Mouse (Mus musculus) midbrain, postnatal 0 days (tissue): ENCODE measurements around the gene Znrf2. TPM values are rescaled to one million over a fixed set of nuclear protein-coding genes. Genes with fewer than 3 reads are reported as not detected.
"Not testable (repeated sequence)": the region's sequence is repeated elsewhere in the genome, so short reads cannot be mapped to it uniquely, and the experiment has no call there.

Experiments
- ATAC-seq: fragments of 200-750 bp; cut with Nextera tagmentation; 2 replicates; pipeline ENCODE4 v1.8.0; 2017; ENCODE audit warnings: moderate number of reproducible peaks, mild to moderate bottlenecking, moderate TSS enrichment, moderate library complexity; ENCODE audit not compliant: low FRiP score
- DNase-seq: peaks from one replicate; pipeline ENCODE4 v3.0.0-alpha.2; 2015; ENCODE audit warnings: low spot score
- H3K27ac ChIP-seq: fragments of 300-500 bp; sonication (generic); 2 replicates; pipeline ENCODE4 v1.5.1; 2014; ENCODE audit warnings: low read depth, mild to moderate bottlenecking, low read length, mixed read lengths
- H3K27me3 ChIP-seq: fragments of 300-500 bp; sonication (generic); 2 replicates; pipeline ENCODE4 v1.6.1; 2014; ENCODE audit warnings: low read length, control low read depth, mixed read lengths; ENCODE audit not compliant: insufficient read depth
- H3K36me3 ChIP-seq: fragments of 300-500 bp; sonication (generic); 2 replicates; pipeline ENCODE4 v1.6.1; 2014; ENCODE audit warnings: low read length, control low read depth, mixed read lengths; ENCODE audit not compliant: insufficient read depth
- H3K4me1 ChIP-seq: fragments of 300-500 bp; sonication (generic); 2 replicates; pipeline ENCODE4 v1.6.1; 2014; ENCODE audit warnings: mild to moderate bottlenecking, control low read depth, antibody characterized with exemption, low read length, mixed read lengths; ENCODE audit not compliant: insufficient read depth
- H3K4me2 ChIP-seq: fragments of 300-500 bp; sonication (generic); 2 replicates; pipeline ENCODE4 v1.6.1; 2014; ENCODE audit warnings: low read depth, mild to moderate bottlenecking, low read length, mixed read lengths; ENCODE audit not compliant: poor library complexity, severe bottlenecking
- H3K4me3 ChIP-seq: fragments of 300-500 bp; sonication (generic); 2 replicates; pipeline ENCODE4 v1.5.1; 2014; ENCODE audit warnings: low read depth, mild to moderate bottlenecking, low read length, moderate library complexity
- H3K9ac ChIP-seq: fragments of 300-500 bp; sonication (generic); replicated peaks from 2 replicates; pipeline ENCODE4 v1.6.1; 2014; ENCODE audit warnings: mild to moderate bottlenecking, low read length, moderate library complexity, mixed read lengths; ENCODE audit not compliant: poor library complexity, severe bottlenecking
- H3K9me3 ChIP-seq: fragments of 300-500 bp; sonication (generic); 2 replicates; pipeline ENCODE4 v1.6.1; 2016; ENCODE audit warnings: low read length, control low read depth
- CTCF ChIP-seq: IDR thresholded peaks from 2 replicates; pipeline ENCODE4 v1.5.1; 2016; ENCODE audit warnings: antibody characterized with exemption, mild to moderate bottlenecking
- WGBS: fragments of 180-500 bp; shearing (Covaris S2); extraction: QIAGEN DNeasy Blood & Tissue Kit; methylation state at CpG from one replicate; pipeline ENCODE4 v1.1.7; 2014; 5-methylcytosine and 5-hydroxymethylcytosine counted together
- polyA plus RNA-seq: library from polyadenylated mRNA; unstranded; fragments of >200 nt; fragmentation: Nextera tagmentation; extraction: Ambion mirVana; gene quantifications from 2 replicates; pipeline ENCODE4 v1.2.1, GENCODE M21; 2015
- total RNA-seq: library from RNA; depleted of rRNA; stranded (reverse); fragments of >200 nt; gene quantifications from 2 replicates; pipeline ENCODE4 v1.2.3, GENCODE M21; 2014

The Znrf2 gene
- total and polyA plus RNA-seq, 2 experiments from 2014 or later = 6.5 to 32.8 TPM

DNA sequence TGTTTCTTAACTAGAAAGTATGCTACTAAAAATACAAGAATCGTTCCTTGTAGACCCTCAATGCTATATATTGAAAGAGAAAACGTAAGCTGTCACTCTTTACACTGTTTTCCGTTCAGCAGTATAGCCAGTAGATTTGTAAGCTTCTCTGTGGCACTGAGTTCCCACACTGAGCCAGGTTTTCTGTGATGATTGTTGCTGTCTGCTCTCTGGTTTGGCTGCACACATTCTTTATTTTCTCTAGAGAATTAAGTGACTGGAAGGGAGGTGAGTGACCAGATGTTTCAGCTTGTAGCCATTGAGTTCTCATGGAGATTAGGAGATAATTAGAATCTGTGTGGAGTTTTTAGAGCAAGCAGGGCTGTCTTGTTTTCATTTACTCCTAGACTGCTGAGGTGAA, 3.0 kb downstream of the Znrf2 start:
- TF ChIP-seq CTCF = no peak
- 46% methylated on average over 3 of the region's 3 CpGs for WGBS
- Histone ChIP-seq H3K9me3 (no peaks in the 10 kb centered on the region), H3K27me3 (no peaks in the 10 kb centered on the region), H3K9ac (no peak overlapping the region), H3K27ac (no peak overlapping the region), H3K4me3 (no peak overlapping the region), H3K4me2 (no peak overlapping the region), H3K36me3 (no peaks in the 10 kb centered on the region), H3K4me1 (0 out of 2 replicates have a peak, but pooled peaks cover 3% of the 10 kb centered on the region)
- DNase-seq (no peak), ATAC-seq (no peak)

DNA sequence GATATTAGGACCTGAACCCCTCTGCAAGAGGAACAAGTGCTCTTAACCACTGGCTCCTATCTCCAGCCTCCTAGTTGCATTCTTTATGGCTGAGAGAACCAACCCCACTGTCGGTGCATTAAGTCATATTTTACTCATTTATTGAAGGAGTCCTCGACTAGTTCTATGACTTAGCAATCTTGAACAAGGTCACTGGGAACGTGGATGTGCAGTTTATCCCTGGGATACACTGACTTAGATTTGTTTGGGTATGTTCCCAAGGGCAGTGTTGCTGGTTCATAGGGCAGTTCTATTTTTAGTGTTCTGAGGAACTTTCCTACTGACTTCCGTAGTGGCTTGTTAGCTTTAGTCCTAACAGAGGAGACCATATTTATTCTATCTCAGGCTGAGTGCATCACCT, 5.6 kb downstream of the Znrf2 start:
- no peak for TF ChIP-seq CTCF
- Histone ChIP-seq H3K9ac (no peak overlapping the region), H3K27ac (no peak overlapping the region), H3K4me3 (no peak overlapping the region), H3K4me2 (no peak overlapping the region), H3K36me3 (no peaks in the 10 kb centered on the region), H3K27me3 (no peaks in the 10 kb centered on the region), H3K9me3 (no peaks in the 10 kb centered on the region), H3K4me1 (0 out of 2 replicates have a peak, but pooled peaks cover 3% of the 10 kb centered on the region)
- WGBS = 87% methylated on average over 4 of the region's 4 CpGs
- no peak for ATAC-seq
- DNase-seq = no peak

DNA sequence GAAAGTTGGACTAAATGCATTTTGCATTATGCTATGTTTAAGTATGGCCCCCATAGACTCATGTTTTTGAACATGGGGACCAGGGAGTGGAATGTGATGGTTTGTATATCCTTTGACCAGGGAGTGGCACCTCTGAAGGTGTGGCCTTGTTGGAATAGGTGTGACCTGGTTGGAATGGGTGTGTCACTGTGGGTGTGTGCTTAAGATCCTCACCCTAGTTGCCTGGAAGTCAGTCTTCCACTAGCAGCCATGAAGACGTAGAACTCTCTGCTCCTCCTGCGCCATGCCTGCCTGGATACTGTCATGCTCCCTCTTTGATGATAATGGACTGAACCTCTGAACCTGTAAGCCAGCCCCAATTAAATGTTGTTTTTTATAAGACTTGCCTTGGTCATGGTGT, 7.8 kb downstream of the Znrf2 start:
- not testable (repeated sequence) for ATAC-seq, H3K27me3 ChIP-seq, H3K27ac ChIP-seq, H3K36me3 ChIP-seq, H3K9ac ChIP-seq, H3K4me1 ChIP-seq, DNase-seq, H3K4me2 ChIP-seq, H3K4me3 ChIP-seq, H3K9me3 ChIP-seq
- 95% methylated on average over 2 of the region's 2 CpGs for WGBS

DNA sequence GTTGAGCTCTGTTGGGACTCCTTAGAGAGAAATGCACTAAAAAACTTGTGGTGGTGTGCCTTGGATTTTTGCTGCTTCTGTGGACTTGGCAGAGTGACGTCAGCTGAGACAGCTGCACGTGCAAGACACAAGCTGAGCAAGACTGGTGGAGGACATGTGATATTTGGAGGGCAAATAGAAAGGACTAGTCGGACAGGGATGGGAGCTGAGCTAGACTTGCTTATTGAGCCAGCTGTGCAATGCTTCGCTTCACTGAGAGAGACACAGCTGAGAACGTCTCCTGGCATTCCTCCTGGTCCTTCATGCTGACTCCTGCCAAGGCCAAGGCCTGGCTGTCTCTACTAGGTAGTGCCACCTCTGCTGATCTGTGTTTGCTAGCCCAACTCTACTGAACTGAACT, 10.8 kb downstream of the Znrf2 start:
- DNase-seq (no peak), ATAC-seq (no peak)
- TF ChIP-seq CTCF = no peak
- Histone ChIP-seq H3K4me3 (no peak overlapping the region), H3K4me1 (peaks cover 3% of the 10 kb centered on the region; the same call in 1 of the 2 replicates), H3K27me3 (no peaks in the 10 kb centered on the region), H3K9ac (no peak overlapping the region), H3K4me2 (no peak overlapping the region), H3K27ac (no peak overlapping the region), H3K9me3 (no peaks in the 10 kb centered on the region), H3K36me3 (no peaks in the 10 kb centered on the region)
- WGBS = 83% methylated on average over 5 of the region's 5 CpGs

DNA sequence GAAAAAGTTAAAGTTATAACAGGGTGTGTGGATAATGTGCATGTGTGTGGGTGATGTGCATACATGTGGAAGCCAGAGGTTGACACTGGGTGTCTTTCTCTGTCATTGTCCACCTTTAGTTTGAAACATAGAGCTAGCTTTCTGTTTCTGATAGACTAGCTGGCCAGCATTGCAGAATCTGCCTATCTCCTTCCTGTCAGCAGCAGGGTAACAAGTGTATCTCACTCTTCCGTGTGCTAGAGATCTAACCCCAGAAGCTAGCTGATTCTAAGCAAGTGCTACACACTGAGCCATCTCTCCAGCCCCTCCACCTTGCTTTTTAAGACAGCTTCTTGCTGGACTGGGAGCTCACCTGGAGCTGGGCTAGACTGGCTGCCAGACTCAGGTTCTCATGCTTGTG, 11.6 kb downstream of the Znrf2 start:
- Histone ChIP-seq H3K4me2 (no peak overlapping the region), H3K27me3 (no peaks in the 10 kb centered on the region), H3K27ac (no peak overlapping the region), H3K9me3 (no peaks in the 10 kb centered on the region), H3K4me3 (no peak overlapping the region), H3K9ac (no peak overlapping the region), H3K36me3 (no peaks in the 10 kb centered on the region), H3K4me1 (peaks cover 3% of the 10 kb centered on the region; the same call in 1 of the 2 replicates)
- ATAC-seq = no peak
- TF ChIP-seq CTCF = no peak
- DNase-seq = no peak
- WGBS = 83% methylated on average over 1 of the region's 1 CpGs

DNA sequence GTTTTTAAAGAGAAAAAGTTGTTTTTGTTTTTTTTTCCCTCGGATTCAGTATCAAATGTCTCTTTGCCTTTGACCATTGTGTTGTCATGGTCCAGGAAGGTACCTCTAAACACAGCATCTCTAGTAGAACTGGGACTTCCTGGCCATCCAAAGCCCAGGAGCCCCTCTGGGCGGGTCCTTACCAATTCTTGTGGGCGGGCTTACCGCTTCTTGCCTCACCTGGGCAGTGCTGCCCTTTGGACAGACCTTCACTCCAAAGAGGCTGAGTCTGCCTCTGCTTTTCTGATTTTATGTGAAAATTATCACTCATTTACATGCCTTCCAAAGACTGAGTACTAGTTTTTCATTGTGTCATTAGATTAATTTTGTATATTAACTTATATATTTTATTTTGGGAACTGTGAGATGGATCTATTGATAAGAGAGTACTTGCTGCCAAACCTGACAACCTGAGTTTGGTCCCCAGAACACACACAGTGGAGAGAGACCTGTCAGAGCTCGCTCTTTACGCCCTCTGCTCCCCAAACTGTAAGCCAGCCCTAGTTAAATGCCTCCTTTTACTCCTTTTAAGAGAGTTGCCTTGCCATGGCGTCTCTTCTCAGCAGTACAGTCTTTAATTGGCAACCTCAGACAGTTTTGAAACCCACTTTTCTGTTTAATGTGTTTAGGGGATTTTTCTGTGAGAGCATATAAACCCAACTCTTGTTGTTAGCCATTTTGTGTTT, 13.5 kb downstream of the Znrf2 start:
- WGBS = 86% methylated on average over 7 of the region's 7 CpGs
- Histone ChIP-seq H3K27me3 (no peaks in the 10 kb centered on the region), H3K9me3 (no peaks in the 10 kb centered on the region), H3K36me3 (no peaks in the 10 kb centered on the region), H3K27ac (no peak overlapping the region), H3K4me2 (no peak overlapping the region), H3K9ac (no peak overlapping the region), H3K4me1 (peaks cover 3% of the 10 kb centered on the region; the same call in 1 of the 2 replicates), H3K4me3 (no peak overlapping the region)
- no peak for TF ChIP-seq CTCF
- ATAC-seq = no peak
- DNase-seq = no peak
